Mouse (Mus musculus): ENCODE data around the gene Cers2.
"Not testable (repeated sequence)": the region's sequence is repeated elsewhere in the genome, so short reads cannot be mapped to it uniquely, and the experiment has no call there.

- TF ChIP-seq CTCF (IDR thresholded peaks at IDR 0.05; ENCODE audit: borderline replicate concordance, extremely low read depth, insufficient read depth, insufficient read length); POLR2A (IDR thresholded peaks at IDR 0.05; ENCODE audit: borderline replicate concordance, extremely low read depth, insufficient read depth, insufficient read length, poor library complexity, severe bottlenecking): not testable (repeated sequence)
Observed at GRCm38 (mm10) chr3:95360276-95360675, 45.7 kb downstream of the Cers2 start.
